Mouse (Mus musculus) hindbrain, embryonic 12.5 days (tissue): ENCODE measurements around the gene Muc16. TPM values are rescaled to one million over a fixed set of nuclear protein-coding genes. Genes with fewer than 3 reads are reported as not detected.

Experiments used
- ATAC-seq: fragments of 200-750 bp; cut with Nextera tagmentation; 2 replicates; pipeline ENCODE4 v1.8.0; 2017; ENCODE audit warnings: moderate TSS enrichment; ENCODE audit not compliant: low FRiP score
- H3K27ac ChIP-seq: fragments of 300-500 bp; sonication (generic); 2 replicates; pipeline ENCODE4 v1.5.1; 2016; ENCODE audit warnings: mild to moderate bottlenecking
- H3K27me3 ChIP-seq: fragments of 300-500 bp; sonication (generic); 2 replicates; pipeline ENCODE4 v1.6.1; 2016; ENCODE audit warnings: mild to moderate bottlenecking
- H3K36me3 ChIP-seq: fragments of 300-500 bp; sonication (generic); 2 replicates; pipeline ENCODE4 v1.6.1; 2016; ENCODE audit warnings: mild to moderate bottlenecking
- H3K4me1 ChIP-seq: fragments of 300-500 bp; sonication (generic); 2 replicates; pipeline ENCODE4 v1.6.1; 2016
- H3K4me2 ChIP-seq: fragments of 300-500 bp; sonication (generic); replicated peaks from 2 replicates; pipeline ENCODE4 v1.6.1; 2016; ENCODE audit warnings: mild to moderate bottlenecking
- H3K4me3 ChIP-seq: fragments of 300-500 bp; sonication (generic); 2 replicates; pipeline ENCODE4 v1.5.1; 2016; ENCODE audit warnings: mild to moderate bottlenecking
- H3K9ac ChIP-seq: fragments of 300-500 bp; sonication (generic); 2 replicates; pipeline ENCODE4 v1.6.1; 2016; ENCODE audit warnings: mild to moderate bottlenecking, moderate library complexity
- H3K9me3 ChIP-seq: fragments of 300-500 bp; sonication (generic); replicated peaks from 2 replicates; pipeline ENCODE4 v1.6.1; 2016; ENCODE audit warnings: mild to moderate bottlenecking
- WGBS: fragments of 180-500 bp; shearing (Covaris S2); methylation state at CpG from one replicate; pipeline ENCODE4 v1.1.7; 2016; 5-methylcytosine and 5-hydroxymethylcytosine counted together
- polyA plus RNA-seq: library from polyadenylated mRNA; unstranded; fragments of >200 nt; fragmentation: Nextera tagmentation; extraction: Ambion mirVana; gene quantifications from 2 replicates; pipeline ENCODE4 v1.2.1, GENCODE M21; 2016

Muc16 gene
- polyA plus RNA-seq: not detected in 2 replicates

GRCm38 (mm10) chr9:18674480-18675154, at the start of gene Muc16:
Gene Muc16 (minus strand): TSS chr9:18674530.
- no peak for ATAC-seq
- Histone ChIP-seq H3K27ac (no peak within 1 kb of the TSS), H3K4me3 (no peak within 1 kb of the TSS), H3K9ac (no peak within 1 kb of the TSS), H3K27me3 (no peaks in the 10 kb centered on the region), H3K4me2 (no peak within 1 kb of the TSS), H3K4me1 (no peaks in the 10 kb centered on the region), H3K36me3 (no peaks in the 10 kb centered on the region), H3K9me3 (no peaks in the 10 kb centered on the region)
- WGBS: 84% methylated on average over 4 of the region's 4 CpGs

- no peaks in the 10 kb centered on the region for H3K27me3 ChIP-seq
- H3K9ac ChIP-seq: no peak overlapping the region
- ATAC-seq: 0 out of 2 replicates have a peak, but pooled peaks have one; percentile 35
- H3K27ac ChIP-seq: no peak overlapping the region
- no peaks in the 10 kb centered on the region for H3K9me3 ChIP-seq
- WGBS: 29% methylated on average over 4 of the region's 4 CpGs
- no peak overlapping the region for H3K4me3 ChIP-seq
- no peak overlapping the region for H3K4me2 ChIP-seq
- H3K36me3 ChIP-seq: no peaks in the 10 kb centered on the region
- H3K4me1 ChIP-seq: no peaks in the 10 kb centered on the region
Observed at GRCm38 (mm10) chr9:18722712-18723099, 48.4 kb upstream of the Muc16 start.

- Histone ChIP-seq H3K4me1 (no peaks in the 10 kb centered on the region), H3K9ac (no peak overlapping the region), H3K4me3 (no peak overlapping the region), H3K36me3 (no peaks in the 10 kb centered on the region), H3K27ac (no peak overlapping the region), H3K4me2 (no peak overlapping the region), H3K9me3 (no peaks in the 10 kb centered on the region), H3K27me3 (no peaks in the 10 kb centered on the region)
- 18% methylated on average over 6 of the region's 6 CpGs for WGBS
- peak; percentile 85 for ATAC-seq
Observed at GRCm38 (mm10) chr9:18721931-18722711, 47.8 kb upstream of the Muc16 start.

- no peak overlapping the region for H3K9ac ChIP-seq
- no peak overlapping the region for H3K27ac ChIP-seq
- no peaks in the 10 kb centered on the region for H3K4me1 ChIP-seq
- no peaks in the 10 kb centered on the region for H3K9me3 ChIP-seq
- WGBS: 43% methylated on average over 2 of the region's 2 CpGs
- H3K27me3 ChIP-seq: no peaks in the 10 kb centered on the region
- ATAC-seq: no peak
- H3K4me3 ChIP-seq: no peak overlapping the region
- no peak overlapping the region for H3K4me2 ChIP-seq
- no peaks in the 10 kb centered on the region for H3K36me3 ChIP-seq
Observed at GRCm38 (mm10) chr9:18721011-18721410, 46.7 kb upstream of the Muc16 start.

- Histone ChIP-seq H3K4me2 (no peak overlapping the region), H3K27me3 (no peaks in the 10 kb centered on the region), H3K36me3 (no peaks in the 10 kb centered on the region), H3K27ac (no peak overlapping the region), H3K9me3 (no peaks in the 10 kb centered on the region), H3K4me3 (no peak overlapping the region), H3K4me1 (no peaks in the 10 kb centered on the region), H3K9ac (no peak overlapping the region)
- ATAC-seq: no peak
Observed at GRCm38 (mm10) chr9:18705628-18706027, 31.3 kb upstream of the Muc16 start.

- WGBS: 41% methylated on average over 2 of the region's 2 CpGs
- H3K4me2 ChIP-seq: no peak overlapping the region
- H3K27me3 ChIP-seq: no peaks in the 10 kb centered on the region
- H3K27ac ChIP-seq: no peak overlapping the region
- H3K4me1 ChIP-seq: no peaks in the 10 kb centered on the region
- no peaks in the 10 kb centered on the region for H3K9me3 ChIP-seq
- H3K36me3 ChIP-seq: no peaks in the 10 kb centered on the region
- H3K4me3 ChIP-seq: no peak overlapping the region
- H3K9ac ChIP-seq: no peak overlapping the region
- ATAC-seq: no peak
Observed at GRCm38 (mm10) chr9:18598366-18598765, 76.0 kb downstream of the Muc16 start.

- Histone ChIP-seq H3K4me3 (no peak overlapping the region), H3K27me3 (no peaks in the 10 kb centered on the region), H3K9me3 (no peaks in the 10 kb centered on the region), H3K4me2 (no peak overlapping the region), H3K36me3 (no peaks in the 10 kb centered on the region), H3K27ac (no peak overlapping the region), H3K4me1 (no peaks in the 10 kb centered on the region), H3K9ac (no peak overlapping the region)
- WGBS: 53% methylated on average over 2 of the region's 2 CpGs
- ATAC-seq: no peak
Observed at GRCm38 (mm10) chr9:18508098-18508497, 166.2 kb downstream of the Muc16 start.

GRCm38 (mm10) chr9:18478168-18478567, 196.2 kb downstream of the Muc16 start, which contains the start of the genes Zfp558 and Mbd3l1:
Gene Zfp558 (minus strand): TSS chr9:18478268.
Gene Mbd3l1 (plus strand): TSS chr9:18478359.
- Histone ChIP-seq H3K9ac (no peak within 1 kb of the TSS), H3K36me3 (no peaks in the 10 kb centered on the region), H3K4me2 (no peak within 1 kb of the TSS), H3K4me1 (0 out of 2 replicates have a peak, but pooled peaks cover 2% of the 10 kb centered on the region), H3K27me3 (no peaks in the 10 kb centered on the region), H3K4me3 (no peak within 1 kb of the TSS), H3K9me3 (no peaks in the 10 kb centered on the region), H3K27ac (no peak within 1 kb of the TSS)
- WGBS: 73% methylated on average over 3 of the region's 3 CpGs
- ATAC-seq: no peak

GRCm38 (mm10) chr9:18473324-18474128, 200.8 kb downstream of the Muc16 start:
- no peaks in the 10 kb centered on the region for H3K27me3 ChIP-seq
- WGBS: 6% methylated on average over 39 of the region's 39 CpGs
- H3K27ac ChIP-seq: peak overlapping the region; percentile 92
- no peaks in the 10 kb centered on the region for H3K9me3 ChIP-seq
- H3K4me2 ChIP-seq: peak overlapping the region; percentile 68
- peak overlapping the region; percentile 67 for H3K9ac ChIP-seq
- peaks cover 8% of the 10 kb centered on the region for H3K36me3 ChIP-seq
- peak overlapping the region; percentile 63 for H3K4me3 ChIP-seq
- ATAC-seq: peak; percentile 98
- 0 out of 2 replicates have a peak, but pooled peaks cover 2% of the 10 kb centered on the region for H3K4me1 ChIP-seq

GRCm38 (mm10) chr9:18468005-18468404, 206.3 kb downstream of the Muc16 start:
- Histone ChIP-seq H3K36me3 (peaks cover 49% of the 10 kb centered on the region), H3K27me3 (no peaks in the 10 kb centered on the region), H3K9ac (no peak overlapping the region), H3K4me2 (no peak overlapping the region), H3K27ac (no peak overlapping the region), H3K4me3 (no peak overlapping the region), H3K9me3 (no peaks in the 10 kb centered on the region), H3K4me1 (no peaks in the 10 kb centered on the region)
- 95% methylated on average over 3 of the region's 3 CpGs for WGBS
- no peak for ATAC-seq

GRCm38 (mm10) chr9:18467350-18467749, 207.0 kb downstream of the Muc16 start:
- H3K9me3 ChIP-seq: no peaks in the 10 kb centered on the region
- H3K27me3 ChIP-seq: no peaks in the 10 kb centered on the region
- ATAC-seq: no peak
- no peak overlapping the region for H3K9ac ChIP-seq
- 55% methylated on average over 3 of the region's 3 CpGs for WGBS
- no peak overlapping the region for H3K4me3 ChIP-seq
- H3K27ac ChIP-seq: no peak overlapping the region
- no peak overlapping the region for H3K4me2 ChIP-seq
- H3K36me3 ChIP-seq: peaks cover 49% of the 10 kb centered on the region
- no peaks in the 10 kb centered on the region for H3K4me1 ChIP-seq

GRCm38 (mm10) chr9:18456520-18456919, 217.8 kb downstream of the Muc16 start:
- Histone ChIP-seq H3K4me2 (no peak overlapping the region), H3K36me3 (peaks cover 49% of the 10 kb centered on the region)
- no peak for ATAC-seq

More at GRCm38 (mm10) chr9:18456520-18456919, 217.8 kb downstream of the Muc16 start:
- Histone ChIP-seq H3K27me3 (no peaks in the 10 kb centered on the region), H3K9ac (no peak overlapping the region), H3K27ac (no peak overlapping the region), H3K4me3 (no peak overlapping the region), H3K9me3 (peaks cover 3% of the 10 kb centered on the region; the same call in 1 of the 2 replicates), H3K4me1 (no peaks in the 10 kb centered on the region)
- WGBS: 90% methylated on average over 4 of the region's 4 CpGs
